Mouse (Mus musculus) cortical plate, adult 2 months (tissue): ENCODE data around the gene Igf2bp2.

Source experiments
- CTCF ChIP-seq: fragments of 200-500 bp; IDR thresholded peaks from 2 replicates; pipeline ENCODE4 v1.5.1; 2011; ENCODE audit warnings: mild to moderate bottlenecking, control low read depth, low read length; ENCODE audit not compliant: insufficient read depth; ENCODE audit errors: extremely low read depth
- POLR2A ChIP-seq: fragments of 200-500 bp; IDR thresholded peaks from 2 replicates; pipeline ENCODE4 v1.6.1; 2011; ENCODE audit warnings: mild to moderate bottlenecking, low read length, control low read depth; ENCODE audit not compliant: insufficient read depth; ENCODE audit errors: extremely low read depth

GRCm38 (mm10) chr16:22163456-22163851 is 355 bp upstream of the Igf2bp2 start:
- no peak for TF ChIP-seq POLR2A
- no peak for TF ChIP-seq CTCF
